Mouse (Mus musculus) heart, postnatal 10 days (tissue): ENCODE results near the gene Wdtc1. TPM values are rescaled to one million over a fixed set of nuclear protein-coding genes. Genes with fewer than 3 reads are reported as not detected.

ENCODE experiments used
- DNase-seq, 2 experiments: peaks; one replicate each; pipeline ENCODE4 v3.0.0; 2021
- intact Hi-C: fragments of 180-260 bp; cut with DNase I; formaldehyde crosslinking; loops from one replicate; pipeline ENCODE4 v1.15.1; 2025
- total RNA-seq, 2 experiments: library from RNA; stranded (reverse); gene quantifications; 2 replicates each; pipeline ENCODE4 v1.2.3; 2021

Wdtc1 gene
- total RNA-seq, 2 experiments from 2014 or later = 55.3 to 58.8 TPM

DNA sequence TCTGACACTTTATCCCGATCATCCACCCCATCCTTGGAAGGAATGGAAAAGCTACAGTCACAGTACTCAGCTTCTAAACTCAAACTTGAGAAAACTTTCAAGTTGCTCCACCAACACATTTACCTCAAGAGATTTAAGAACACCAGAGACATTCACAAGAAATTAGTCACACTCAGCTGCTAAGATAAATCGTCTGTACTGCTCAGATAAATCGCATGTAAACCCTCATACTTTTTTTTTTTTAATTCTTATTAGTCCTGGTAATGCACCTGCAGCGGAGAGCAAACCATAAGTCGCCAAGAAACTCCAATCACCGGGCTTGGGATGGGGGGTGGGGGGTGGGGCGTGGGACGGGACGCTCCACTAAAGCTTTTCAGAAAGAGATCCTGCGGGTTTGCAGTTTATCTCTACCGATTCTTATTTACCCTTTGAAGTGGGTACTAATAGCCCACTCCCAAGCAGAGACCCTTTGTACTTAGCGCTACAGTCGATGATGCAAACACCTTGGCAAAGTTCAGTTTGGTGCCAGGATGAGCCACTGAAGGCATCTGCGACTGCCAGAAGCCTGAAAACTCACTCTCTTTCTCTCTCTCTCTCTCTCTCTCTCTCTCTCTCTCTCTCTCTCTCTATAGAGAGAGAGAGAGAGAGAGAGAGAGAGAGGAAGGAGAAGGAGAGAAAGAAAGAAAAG, 15.3 kb downstream of the Wdtc1 start:
- intact Hi-C loops = no loop called here
- no peak for DNase-seq

DNA sequence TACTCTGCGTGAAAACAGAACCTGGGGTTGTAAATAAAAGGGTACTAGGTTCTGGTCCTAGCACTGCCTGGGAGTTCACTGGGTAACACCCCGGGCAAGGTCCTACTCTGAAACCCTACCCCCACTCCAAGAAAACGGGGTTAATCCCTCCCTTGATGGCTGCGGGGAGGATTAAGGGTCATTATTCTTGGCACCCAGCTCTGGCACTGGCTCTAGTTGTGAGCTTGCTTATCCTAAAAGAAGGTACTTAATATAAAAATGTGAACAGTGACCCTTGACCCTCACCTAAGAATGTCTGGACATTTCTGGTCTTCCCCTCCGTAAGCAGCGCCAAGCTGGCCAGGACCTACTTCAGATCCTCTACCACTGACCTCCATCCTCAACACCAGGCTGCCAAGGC, 20.0 kb downstream of the Wdtc1 start:
- DNase-seq = no peak
- intact Hi-C loops = no loop called here

DNA sequence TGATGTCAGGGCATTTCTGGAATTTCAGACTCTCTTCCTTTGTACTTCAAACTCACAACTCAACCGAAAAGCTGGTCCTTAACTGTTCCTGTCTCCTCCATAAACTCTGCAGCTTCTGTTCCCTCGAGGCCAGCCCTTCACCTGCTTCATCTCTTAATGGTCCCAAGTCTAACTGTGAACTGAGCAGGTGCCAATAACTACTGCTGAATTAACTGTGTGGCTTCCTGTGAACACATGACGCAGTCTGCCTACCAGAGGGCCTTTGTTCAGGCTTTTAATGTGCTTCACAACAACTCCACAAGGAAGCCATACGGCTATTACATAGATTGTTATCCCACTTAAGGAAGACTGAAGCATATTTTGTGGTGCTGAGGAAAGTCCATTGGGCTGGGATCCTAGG, 23.0 kb downstream of the Wdtc1 start:
- DNase-seq = no peak
- intact Hi-C loops = no loop called here

DNA sequence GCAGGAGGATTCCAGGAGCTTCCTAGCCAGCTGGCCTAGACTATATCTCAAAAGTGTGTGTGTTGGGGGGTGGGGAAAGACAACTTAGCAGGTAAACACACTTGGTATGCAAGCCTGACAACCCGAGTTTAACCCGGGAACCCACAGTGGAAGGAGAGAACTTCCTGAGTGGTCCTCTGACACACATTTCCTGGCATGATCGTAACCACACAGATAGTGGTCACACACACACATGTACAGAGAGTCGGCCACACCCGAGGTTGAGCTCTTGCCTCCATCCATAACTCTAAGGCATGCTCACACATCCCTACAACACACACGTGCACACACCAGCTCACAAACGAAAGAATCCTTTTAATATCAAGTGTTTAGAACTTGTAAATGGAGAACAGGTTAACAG, 25.2 kb downstream of the Wdtc1 start:
- no peak for DNase-seq
- intact Hi-C loops = no loop called here

DNA sequence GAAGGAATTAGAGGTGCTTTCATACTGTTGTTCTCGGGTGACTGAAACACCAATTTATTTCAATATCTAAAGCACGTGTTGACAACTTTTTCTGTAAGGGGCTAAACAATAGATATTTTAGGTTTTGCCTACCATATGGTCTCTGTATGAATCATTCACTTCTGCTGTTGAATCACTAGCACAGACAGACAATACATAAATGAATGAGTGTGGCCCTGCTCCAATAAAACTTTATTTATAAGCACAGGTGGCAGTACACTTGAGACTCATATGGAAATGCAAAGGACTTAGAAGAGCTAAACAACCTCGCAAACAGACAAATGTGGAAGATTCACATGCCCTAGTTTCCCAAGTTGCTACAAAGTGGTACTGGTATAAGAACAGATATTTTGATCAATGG, 33.6 kb downstream of the Wdtc1 start:
- DNase-seq = no peak
- intact Hi-C loops = loop anchor here (10.0 kb wide), 1 partner anchor 195 kb away; the partner anchor contains the start of gene Kdf1

DNA sequence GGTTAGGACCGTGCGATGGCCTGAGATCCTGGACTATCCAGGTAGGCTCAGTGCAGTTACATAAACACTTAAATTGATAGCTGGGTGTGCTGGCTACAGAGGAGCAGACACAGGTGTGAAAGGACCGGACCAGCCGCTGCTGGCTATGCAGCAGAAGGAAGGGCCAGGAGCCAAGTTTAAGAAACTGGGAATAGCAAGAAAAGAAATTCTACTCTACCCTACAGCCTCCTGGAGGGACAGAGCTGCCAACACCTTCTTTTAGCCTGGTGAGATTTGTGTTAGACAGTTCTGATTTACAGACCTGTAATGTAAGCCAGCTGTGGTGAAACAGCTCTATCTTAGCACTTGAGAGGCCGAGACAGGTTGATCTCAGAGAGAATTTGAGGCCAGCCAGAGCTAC, 37.3 kb downstream of the Wdtc1 start:
- DNase-seq = no peak
- intact Hi-C loops = loop anchor here (10.0 kb wide), 1 partner anchor 199 kb away; the partner anchor contains the start of gene Kdf1

DNA sequence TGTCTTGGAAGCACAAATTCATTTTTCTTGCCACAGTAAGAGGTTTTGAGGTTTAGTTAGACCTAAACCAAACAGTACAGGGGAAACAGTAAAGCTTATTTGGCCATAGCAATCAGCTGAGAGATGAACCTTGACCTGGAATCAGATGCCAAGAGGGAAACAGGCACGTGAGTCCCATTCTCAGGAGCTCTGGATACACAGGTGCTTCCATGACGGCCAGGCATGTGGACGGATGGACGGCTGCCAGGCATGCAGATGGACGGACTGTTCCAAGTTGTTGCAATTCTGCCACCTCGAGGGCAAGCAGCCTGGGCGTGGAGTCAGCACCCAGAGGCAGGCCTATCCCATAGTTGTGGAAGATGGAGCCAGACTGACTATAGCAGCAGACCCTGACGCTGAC, 38.4 kb downstream of the Wdtc1 start:
- intact Hi-C loops = loop anchor here (10.0 kb wide), 1 partner anchor 200 kb away; the partner anchor contains the start of gene Kdf1
- peak; percentile 81 to 88 for DNase-seq

DNA sequence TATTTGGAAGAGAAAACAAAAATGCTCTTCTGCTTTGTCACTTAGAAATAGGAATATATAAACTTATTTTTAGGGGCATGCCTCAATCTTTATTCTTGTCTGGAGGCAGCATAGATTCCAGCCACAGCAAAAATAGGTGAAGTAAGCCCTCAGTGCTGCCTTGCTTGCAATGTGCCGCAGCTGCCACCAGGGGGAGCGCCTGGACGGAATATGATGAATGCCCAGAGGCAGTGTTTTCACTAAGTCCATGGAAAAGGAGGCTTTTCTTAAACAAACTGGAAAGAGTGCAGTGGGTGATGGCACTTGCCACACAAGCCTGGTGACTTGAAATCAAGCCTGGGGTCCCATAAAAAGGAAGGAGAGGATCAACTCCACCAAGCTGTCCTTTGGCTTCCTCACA, 43.3 kb downstream of the Wdtc1 start:
- intact Hi-C loops = loop anchor here (1.0 to 10.0 kb wide), 4 partner anchors 35 to 205 kb away; partner anchors contain the start of gene Kdf1
- DNase-seq = peak; percentile 89 to 95

DNA sequence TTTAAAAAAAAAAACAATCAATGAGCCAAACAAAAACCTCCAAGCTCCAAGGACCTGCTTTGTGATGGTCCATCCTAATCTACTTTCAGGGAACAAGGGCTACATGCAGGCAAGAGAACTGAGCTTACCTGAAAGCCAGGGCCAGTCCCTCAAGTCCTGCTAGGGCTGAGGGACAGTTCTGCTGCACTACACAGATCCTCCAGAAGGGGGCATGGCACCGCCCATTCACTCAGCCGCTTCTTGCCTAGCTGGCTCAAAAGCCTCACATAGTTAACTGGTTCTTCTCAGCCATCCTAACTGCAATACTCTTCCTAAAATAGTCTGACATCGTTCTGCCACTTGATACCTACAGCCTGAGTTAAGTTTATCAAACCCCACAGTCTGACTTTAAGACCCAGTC, 46.0 kb downstream of the Wdtc1 start:
- intact Hi-C loops = no loop called here
- peak; percentile 62 to 81 for DNase-seq

DNA sequence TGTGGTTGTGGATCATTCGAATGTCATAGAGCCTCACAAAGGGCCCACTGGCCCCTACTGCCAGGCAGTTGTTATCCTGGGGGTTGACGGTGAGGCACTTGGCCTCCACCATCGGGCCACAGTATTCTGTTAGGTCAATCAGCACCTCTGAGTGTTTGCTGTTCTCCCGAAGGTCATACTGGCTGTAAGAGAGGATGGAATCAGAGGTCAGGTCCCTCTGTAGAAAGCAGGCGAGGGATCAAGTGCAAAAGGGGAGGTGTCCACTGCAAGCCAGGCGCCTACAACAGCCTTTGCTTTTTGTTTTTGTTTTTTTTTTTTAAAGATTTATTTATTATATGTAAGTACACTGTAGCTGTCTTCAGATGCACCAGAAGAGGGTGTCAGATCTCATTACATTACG, 47.5 kb downstream of the Wdtc1 start:
- DNase-seq = no peak
- intact Hi-C loops = no loop called here

DNA sequence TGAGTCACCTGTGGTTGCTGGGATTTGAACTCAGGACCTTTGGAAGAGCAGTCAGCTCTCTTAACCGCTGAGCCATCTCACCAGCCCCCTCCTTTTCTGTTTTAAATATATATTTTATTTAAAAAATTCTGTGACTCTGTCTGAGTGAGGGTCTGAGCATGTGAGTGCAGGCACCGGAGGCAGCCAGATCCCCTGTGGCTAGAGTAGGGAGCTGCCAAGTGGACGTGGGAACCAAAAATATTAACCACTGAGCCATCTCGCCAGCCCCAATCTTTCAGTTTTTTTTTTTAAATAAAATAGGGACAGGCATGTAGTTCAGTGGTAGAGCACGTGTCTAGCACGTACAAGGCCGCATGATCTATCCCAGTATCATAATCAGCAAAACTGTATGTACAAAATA, 48.5 kb downstream of the Wdtc1 start:
- DNase-seq = no peak
- intact Hi-C loops = no loop called here

DNA sequence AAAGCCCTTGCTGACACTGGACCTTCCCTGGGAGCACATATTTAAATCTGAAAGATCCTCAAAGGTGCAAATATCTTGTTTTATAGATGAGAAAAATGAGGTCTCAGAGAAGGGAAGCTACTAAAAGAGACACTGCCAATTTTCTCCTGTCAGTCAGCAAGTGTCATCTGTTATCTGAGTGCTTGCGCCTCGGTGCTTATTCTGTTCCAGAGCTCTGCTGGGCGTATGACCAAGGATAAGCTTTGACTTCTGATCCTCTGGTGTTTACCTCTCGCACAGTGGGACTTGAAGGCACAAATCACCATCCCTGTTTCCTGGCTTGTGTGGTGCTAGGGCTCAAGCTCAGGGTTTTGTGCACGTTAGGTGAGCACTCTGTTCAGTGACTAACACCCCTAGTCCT, 50.6 kb downstream of the Wdtc1 start:
- DNase-seq = no peak
- intact Hi-C loops = no loop called here

DNA sequence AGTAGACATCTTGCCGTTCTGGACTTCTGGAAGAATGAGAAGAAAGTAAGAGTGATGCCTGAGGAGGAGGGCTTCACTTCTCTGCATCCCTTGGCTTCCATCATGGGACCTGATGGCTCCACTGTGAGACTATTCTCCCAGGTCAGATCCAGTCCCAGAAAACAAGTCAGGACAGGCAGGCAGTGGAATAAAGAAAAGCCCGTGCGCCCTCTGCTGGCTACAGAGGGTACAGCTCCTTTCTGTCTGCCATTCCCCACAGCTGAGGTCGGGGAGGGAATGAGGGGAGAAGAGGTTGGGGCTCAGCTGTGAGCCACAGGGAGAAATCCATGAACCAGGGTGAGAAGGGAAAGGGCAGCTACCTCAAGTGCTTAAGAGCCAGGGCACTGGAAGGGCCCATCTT, 51.5 kb downstream of the Wdtc1 start:
- intact Hi-C loops = loop anchor here (1.0 kb wide), 1 partner anchor 293 kb away; no protein-coding TSS in a partner anchor
- peak; percentile 73 to 85 for DNase-seq

DNA sequence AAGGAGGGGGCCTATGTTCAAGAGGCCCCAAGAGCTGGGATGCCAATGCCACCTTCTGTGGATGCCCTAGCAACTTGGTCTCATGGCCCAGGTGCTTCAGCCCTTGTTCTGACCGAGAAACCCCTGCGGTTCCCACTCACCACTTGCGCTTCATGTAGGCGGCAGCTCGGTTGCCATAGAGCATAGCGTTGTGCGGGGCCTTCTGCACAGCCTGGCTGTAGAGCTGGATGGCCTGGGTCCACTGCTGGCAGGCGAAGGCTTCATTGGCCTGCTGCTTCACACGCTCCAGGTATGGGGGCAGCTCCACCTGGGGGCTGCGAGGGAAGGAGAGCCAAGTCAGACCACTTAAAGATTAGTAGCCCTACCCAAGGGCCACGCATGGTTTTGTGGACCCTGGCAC, 52.9 kb downstream of the Wdtc1 start:
- no peak for DNase-seq
- intact Hi-C loops = no loop called here

DNA sequence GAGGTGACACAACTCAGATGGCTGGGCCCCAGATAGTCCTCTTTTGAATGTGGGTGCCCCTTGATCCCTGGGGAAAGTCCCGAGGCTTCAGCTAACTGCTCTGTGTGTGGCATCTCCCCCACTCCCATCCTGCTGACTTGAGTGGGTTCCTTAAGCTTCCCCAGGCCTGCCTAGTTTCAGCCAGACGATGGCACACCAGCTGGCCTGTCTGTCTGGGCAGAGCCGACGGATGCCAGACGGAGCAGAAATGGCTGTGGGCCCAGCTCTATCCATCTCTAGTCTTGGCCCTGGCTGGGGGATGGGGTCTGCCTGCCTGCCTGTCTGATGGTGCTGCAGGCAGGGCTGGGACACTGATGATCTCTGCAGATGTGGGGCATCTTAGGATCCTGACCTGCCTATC, 53.6 kb downstream of the Wdtc1 start:
- no peak for DNase-seq
- intact Hi-C loops = loop anchor here (5.0 kb wide), 3 partner anchors 47 to 352 kb away; no protein-coding TSS in a partner anchor

DNA sequence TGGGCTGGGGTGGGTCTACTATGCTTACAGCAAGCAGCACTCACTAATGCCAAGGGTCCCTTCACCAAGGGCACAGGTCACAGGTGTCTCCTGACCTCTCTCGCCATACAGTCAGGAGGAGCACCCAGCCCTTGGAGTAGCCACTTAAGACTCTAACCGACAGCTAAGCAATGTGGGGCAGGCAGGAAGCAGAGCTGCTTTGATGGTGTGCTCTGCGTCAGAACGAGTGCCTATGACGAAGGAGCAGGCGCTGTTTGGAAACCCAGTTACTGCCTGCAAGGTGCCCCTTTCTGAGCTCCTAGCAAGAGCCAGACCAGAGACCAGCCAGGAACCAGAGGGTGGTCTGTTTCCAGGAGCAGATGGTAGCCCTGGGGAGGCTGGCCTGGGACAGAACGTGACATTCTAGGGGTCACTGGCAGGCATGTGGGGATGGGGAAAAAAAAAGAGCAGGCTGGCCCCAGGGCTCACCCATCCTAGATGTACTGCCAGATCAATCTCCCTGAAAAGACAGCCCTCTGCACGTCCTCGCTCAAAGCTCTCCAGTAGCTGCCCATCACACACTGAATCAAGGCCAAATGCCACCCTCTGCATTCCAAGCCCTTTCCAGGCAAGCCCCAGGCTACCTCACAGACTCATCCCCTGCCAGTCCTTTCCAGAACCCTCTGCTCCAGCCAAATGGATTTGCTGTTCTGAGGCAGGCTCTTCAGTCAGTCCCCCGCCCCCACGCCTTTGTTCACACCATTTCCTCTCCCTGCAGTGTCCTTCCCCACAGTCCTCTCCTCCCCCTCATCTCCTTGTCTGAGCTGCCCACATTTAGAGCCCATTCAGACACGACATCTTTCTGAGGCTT, 54.5 kb downstream of the Wdtc1 start:
- DNase-seq = peak in 1 of 2 experiments; percentile 32
- intact Hi-C loops = loop anchor here (5.0 kb wide), 3 partner anchors 46 to 351 kb away; no protein-coding TSS in a partner anchor

DNA sequence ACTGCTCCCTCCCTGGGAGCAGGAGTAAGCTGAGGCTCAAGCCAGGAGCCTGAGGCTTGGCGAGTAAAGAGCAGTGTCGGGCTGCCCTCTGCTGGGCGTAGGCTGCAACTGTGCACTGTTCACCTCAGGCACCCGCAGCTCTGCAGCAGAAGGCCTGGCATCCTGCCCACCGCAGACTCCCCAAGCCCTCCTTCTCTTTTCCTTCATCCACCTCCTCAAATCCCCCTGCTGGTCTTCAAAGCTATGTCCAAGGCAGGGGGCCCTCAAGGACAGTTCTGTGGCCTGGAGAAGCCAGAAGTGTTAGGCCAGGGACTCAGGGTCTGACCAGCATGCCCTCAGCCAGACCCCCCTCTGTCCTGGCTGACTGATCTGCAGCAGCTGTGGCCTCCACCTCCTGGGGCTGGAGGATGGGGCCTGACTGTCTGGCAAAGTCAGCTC, 55.5 kb downstream of the Wdtc1 start:
- DNase-seq = peak; percentile 90
- intact Hi-C loops = loop anchor here (1.0 to 5.0 kb wide), 7 partner anchors 46 to 351 kb away; no protein-coding TSS in a partner anchor

DNA sequence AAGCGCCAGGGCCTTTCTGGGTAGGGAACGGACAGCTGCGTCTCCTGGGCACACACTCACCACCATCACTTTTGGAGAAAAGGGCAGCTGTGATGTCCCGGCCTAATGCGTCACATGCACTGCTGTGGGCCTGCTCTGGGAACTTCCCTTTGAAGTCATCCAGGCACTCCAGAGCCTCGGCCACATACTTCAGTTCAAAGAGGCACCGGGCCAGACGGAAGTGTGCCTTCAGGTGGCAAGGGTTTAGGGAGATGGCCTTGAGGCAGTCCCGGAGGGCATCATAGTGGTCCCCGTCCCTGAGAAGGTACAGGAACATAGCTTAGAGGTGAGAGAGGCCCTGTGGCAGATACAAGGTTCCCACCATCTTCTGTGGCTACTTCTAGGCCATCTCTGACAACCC, 55.9 kb downstream of the Wdtc1 start:
- DNase-seq = no peak
- intact Hi-C loops = loop anchor here (1.0 to 5.0 kb wide), 7 partner anchors 45 to 350 kb away; no protein-coding TSS in a partner anchor

DNA sequence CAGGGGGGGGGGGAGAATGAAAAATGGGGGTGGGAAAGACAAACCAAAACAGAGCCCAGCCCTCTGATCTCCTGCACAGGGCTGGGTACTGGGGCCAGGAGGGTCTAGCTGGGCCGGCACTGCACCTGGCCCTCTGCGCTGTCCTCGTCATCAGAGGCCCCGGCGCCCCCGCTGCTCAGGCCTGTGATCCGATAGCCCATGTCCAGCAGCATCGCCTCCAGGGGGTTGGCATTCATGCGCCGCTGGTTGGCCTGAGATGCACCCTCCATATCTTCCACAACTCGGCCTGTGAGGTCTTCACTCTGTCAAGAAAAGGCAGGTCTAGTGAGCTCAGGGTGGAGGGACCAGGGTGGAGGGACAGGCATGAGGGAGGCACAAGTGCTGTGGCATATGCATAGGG, 59.2 kb downstream of the Wdtc1 start:
- DNase-seq = no peak
- intact Hi-C loops = no loop called here

DNA sequence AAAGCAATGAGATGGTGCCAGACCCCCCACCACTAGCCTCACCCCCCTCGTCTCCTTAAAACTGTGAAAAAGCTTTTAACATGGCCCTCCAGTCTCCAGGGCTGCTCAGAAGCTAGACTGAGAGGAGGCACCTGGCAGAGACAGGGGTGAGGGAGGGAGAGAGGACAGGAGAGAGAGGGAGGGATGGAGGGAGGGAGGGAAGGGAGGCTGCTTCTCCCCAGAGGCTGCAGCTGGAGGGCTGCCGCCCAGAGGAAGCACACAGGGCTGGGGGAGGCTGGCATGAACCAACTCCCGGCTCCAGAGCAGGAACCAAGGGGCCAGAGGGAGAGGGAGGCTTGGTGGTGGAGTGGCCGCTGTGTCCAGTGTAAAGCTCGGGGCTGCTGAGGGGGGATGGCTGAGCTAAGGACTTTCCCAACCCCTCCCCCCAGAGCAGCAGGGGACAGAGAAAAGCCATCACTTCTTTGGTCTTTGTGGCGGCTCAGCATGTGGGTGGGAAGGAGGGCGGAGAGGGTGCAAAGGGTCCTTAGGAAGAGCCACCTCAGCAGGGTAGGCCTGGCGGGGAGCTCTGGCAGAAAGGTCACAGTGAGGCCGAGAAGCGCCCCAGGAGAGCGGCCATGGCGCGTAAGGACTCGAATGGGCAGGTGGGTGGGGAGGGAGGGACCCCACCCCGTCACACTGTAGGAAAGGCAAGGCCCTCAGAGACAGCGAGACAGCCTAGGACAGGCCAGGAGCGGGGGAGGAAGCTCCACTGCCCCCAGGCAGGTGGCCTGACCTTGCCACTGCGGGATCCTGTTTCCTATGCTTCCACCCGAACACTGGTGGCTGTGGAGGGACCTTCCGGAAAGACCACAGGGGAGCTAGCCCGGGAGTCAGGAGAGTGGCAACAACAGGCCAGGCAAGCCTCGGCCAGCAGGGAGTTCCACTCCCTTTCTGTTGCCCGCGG, 60.1 kb downstream of the Wdtc1 start:
- no peak for DNase-seq
- intact Hi-C loops = no loop called here
